ENCODE assay signal across 24 mouse cellular contexts in genomic region chr12:3838009-3838408, GRCm38 (mm10). TPM values are rescaled to one million over a fixed set of nuclear protein-coding genes. Genes with fewer than 3 reads are reported as not detected.
DNase-seq lines count a peak whose midpoint lies in the region; ATAC-seq lines count a peak whose summit lies in the region.
"Had no signal": no experiment of that assay in that cellular context is flagged by ENCODE, and none has a peak within 500 bp of the region (broad histone marks: within the 10 kb centered on the region; RNA-seq: fewer than 3 reads in every experiment).

No protein-coding gene starts in this region.

- no peak for ATAC-seq in embryonic facial prominence, embryonic 13.5 days (ENCODE audit: insufficient number of reproducible peaks, insufficient read depth, low FRiP score, low TSS enrichment, low read depth)
- ATAC-seq in hindbrain, embryonic 13.5 days (ENCODE audit: low FRiP score), result no peak
- ATAC-seq: forebrain, embryonic 16.5 days; hindbrain, embryonic 16.5 days; intestine, embryonic 15.5 days; Patski had no signal

- H3K9me3 ChIP-seq in embryonic facial prominence, embryonic 13.5 days, result no peaks in the 10 kb centered on the region
- no peaks in the 10 kb centered on the region for H3K9me3 ChIP-seq in embryonic facial prominence, embryonic 10.5 days
- H3K9me3 ChIP-seq in hindbrain, embryonic 13.5 days, result no peaks in the 10 kb centered on the region
- H3K9me3 ChIP-seq: embryonic facial prominence, embryonic 15.5 days; forebrain, embryonic 12.5 days; G1E; hindbrain, embryonic 12.5 days; intestine, embryonic 15.5 days had no signal

- H3K4me2 ChIP-seq in embryonic facial prominence, embryonic 13.5 days, result no peak overlapping the region
- no peak overlapping the region for H3K4me2 ChIP-seq in hindbrain, embryonic 13.5 days
- H3K4me2 ChIP-seq: embryonic facial prominence, embryonic 15.5 days; forebrain, embryonic 12.5 days; heart, embryonic 11.5 days; hindbrain, embryonic 12.5 days; intestine, embryonic 15.5 days had no signal

- H3K27me3 ChIP-seq in embryonic facial prominence, embryonic 13.5 days, result no peaks in the 10 kb centered on the region
- H3K27me3 ChIP-seq in embryonic facial prominence, embryonic 10.5 days (replicated peaks; ENCODE audit: low read depth, poor library complexity, severe bottlenecking), result peaks cover 79% of the 10 kb centered on the region
- no peaks in the 10 kb centered on the region for H3K27me3 ChIP-seq in hindbrain, embryonic 13.5 days
- H3K27me3 ChIP-seq: CH12.LX; embryonic facial prominence, embryonic 15.5 days; forebrain, embryonic 12.5 days; hindbrain, embryonic 12.5 days; intestine, embryonic 15.5 days; Patski had no signal

- no peak overlapping the region for H3K4me3 ChIP-seq in embryonic facial prominence, embryonic 13.5 days
- no peak overlapping the region for H3K4me3 ChIP-seq in embryonic facial prominence, embryonic 10.5 days
- no peak overlapping the region for H3K4me3 ChIP-seq in hindbrain, embryonic 13.5 days
- H3K4me3 ChIP-seq: embryonic facial prominence, embryonic 15.5 days; forebrain, embryonic 12.5 days; hindbrain, embryonic 12.5 days; intestine, embryonic 15.5 days had no signal

- peak; percentile 67 for DNase-seq in cerebellum, adult 11-12 months
- no peak for DNase-seq in cerebellum, postnatal 4 days (ENCODE audit: low spot score in 2 of 2)
- DNase-seq in embryonic facial prominence, embryonic 10.5 days (ENCODE audit: low spot score), result no peak
- DNase-seq in heart, adult 11 months, result peak; percentile 90
- no peak for DNase-seq in heart, adult 18-20 months
- DNase-seq: adrenal gland, postnatal 10 days; adrenal gland, postnatal 36 days; B cell, adult 2 months; embryo, embryonic 11 days; gastrocnemius, postnatal 25 days; kidney, adult 11 months; kidney, adult 8-10 months had no signal

- 0 out of 2 replicates have a peak overlapping the region, but pooled peaks have one; percentile 11 for H3K27ac ChIP-seq in embryonic facial prominence, embryonic 13.5 days
- H3K27ac ChIP-seq in embryonic facial prominence, embryonic 10.5 days (replicated peaks), result no peak overlapping the region
- H3K27ac ChIP-seq in hindbrain, embryonic 13.5 days, result no peak overlapping the region
- H3K27ac ChIP-seq: embryonic facial prominence, embryonic 15.5 days; forebrain, embryonic 12.5 days; hindbrain, embryonic 12.5 days; intestine, embryonic 15.5 days had no signal

- H3K36me3 ChIP-seq in embryonic facial prominence, embryonic 13.5 days, result peaks cover 73% of the 10 kb centered on the region
- H3K36me3 ChIP-seq in embryonic facial prominence, embryonic 10.5 days (replicated peaks), result peaks cover 63% of the 10 kb centered on the region
- H3K36me3 ChIP-seq in hindbrain, embryonic 13.5 days, result peaks cover 56% of the 10 kb centered on the region
- H3K36me3 ChIP-seq: G1E had no signal

- H3K4me1 ChIP-seq in embryonic facial prominence, embryonic 13.5 days, result peaks cover 50% of the 10 kb centered on the region
- peaks cover 77% of the 10 kb centered on the region for H3K4me1 ChIP-seq in embryonic facial prominence, embryonic 10.5 days
- H3K4me1 ChIP-seq in hindbrain, embryonic 13.5 days (replicated peaks), result peaks cover 43% of the 10 kb centered on the region

- H3K9ac ChIP-seq in embryonic facial prominence, embryonic 13.5 days, result no peak overlapping the region
- no peak overlapping the region for H3K9ac ChIP-seq in hindbrain, embryonic 13.5 days
- H3K9ac ChIP-seq: embryonic facial prominence, embryonic 15.5 days; forebrain, embryonic 12.5 days; hindbrain, embryonic 12.5 days; intestine, embryonic 15.5 days had no signal

- WGBS in embryonic facial prominence, embryonic 13.5 days, result 71% methylated on average over 4 of the region's 4 CpGs
- WGBS in embryonic facial prominence, embryonic 10.5 days, result 79% methylated on average over 4 of the region's 4 CpGs
- 78% methylated on average over 4 of the region's 4 CpGs for WGBS in hindbrain, embryonic 13.5 days

RNA-seq across cellular contexts. Expression of gene Dnmt3a, which starts 32.2 kb away (rescaled TPM):
- polyA plus RNA-seq in embryonic facial prominence, embryonic 13.5 days (2015; fragmentation: Nextera tagmentation; extraction: Ambion mirVana), result 168 and 180 TPM in 2 replicates
- polyA plus RNA-seq in embryonic facial prominence, embryonic 10.5 days (2016; fragmentation: Nextera tagmentation; extraction: Ambion mirVana), result 160 and 179 TPM in 2 replicates
- 10 to 100 TPM; 38.8 to 42.4 TPM for total RNA-seq in heart, adult 18-20 months (2021)
- 126 and 132 TPM in 2 replicates for polyA plus RNA-seq in hindbrain, embryonic 13.5 days (2015; fragmentation: Nextera tagmentation; extraction: Ambion mirVana)

Comparison
In these comparisons a context has a peak if more than half of its experiments do, and no peak if none do; other contexts are left out.
1. DNase-seq: peak in cerebellum, adult 11-12 months (single experiment) and heart, adult 11 months (single experiment); none in cerebellum, postnatal 4 days (0 of 2), embryonic facial prominence, embryonic 10.5 days (single experiment) and heart, adult 18-20 months (0 of 2).